Mouse (Mus musculus): ENCODE measurements around the gene C77080.

Gene C77080

GRCm38 (mm10) chr4:129261196-129261595 is at the start of gene C77080:
TSS of gene C77080 (minus strand) at chr4:129261404.
- no peak for DNase-seq (ENCODE audit: low spot score in 2 of 2)

- DNase-seq (ENCODE audit: low spot score in 2 of 2): no peak
Measured at GRCm38 (mm10) chr4:129307936-129308335, 46.7 kb upstream of the C77080 start.

GRCm38 (mm10) chr4:129304306-129304705 is 43.1 kb upstream of the C77080 start:
- DNase-seq (ENCODE audit: low spot score in 2 of 2): no peak

GRCm38 (mm10) chr4:129303816-129304215 is 42.6 kb upstream of the C77080 start:
- DNase-seq (ENCODE audit: low spot score in 2 of 2): no peak

GRCm38 (mm10) chr4:129303401-129303800 is 42.2 kb upstream of the C77080 start:
- DNase-seq (ENCODE audit: low spot score in 2 of 2): no peak

GRCm38 (mm10) chr4:129299121-129299520 is 37.9 kb upstream of the C77080 start:
- no peak for DNase-seq (ENCODE audit: low spot score in 2 of 2)

GRCm38 (mm10) chr4:129297724-129298123 is 36.5 kb upstream of the C77080 start:
- no peak for DNase-seq (ENCODE audit: low spot score in 2 of 2)

- DNase-seq (ENCODE audit: low spot score in 2 of 2): no peak
Measured at GRCm38 (mm10) chr4:129296066-129296465, 34.9 kb upstream of the C77080 start.

- no peak for DNase-seq (ENCODE audit: low spot score in 2 of 2)
Measured at GRCm38 (mm10) chr4:129295188-129295587, 34.0 kb upstream of the C77080 start.

GRCm38 (mm10) chr4:129293702-129294101 is 32.5 kb upstream of the C77080 start:
- DNase-seq (ENCODE audit: low spot score in 2 of 2): no peak

GRCm38 (mm10) chr4:129292831-129293230 is 31.6 kb upstream of the C77080 start:
- DNase-seq (ENCODE audit: low spot score in 2 of 2): no peak

GRCm38 (mm10) chr4:129289671-129290070 is 28.5 kb upstream of the C77080 start:
- DNase-seq (ENCODE audit: low spot score in 2 of 2): no peak

GRCm38 (mm10) chr4:129288067-129288466 is 26.9 kb upstream of the C77080 start:
- no peak for DNase-seq (ENCODE audit: low spot score in 2 of 2)

- no peak for DNase-seq (ENCODE audit: low spot score in 2 of 2)
Measured at GRCm38 (mm10) chr4:129287472-129287981, 26.3 kb upstream of the C77080 start, which contains the start of gene Sync. TSS of gene Sync (plus strand) at chr4:129287617.

- DNase-seq (ENCODE audit: low spot score in 2 of 2): no peak
Measured at GRCm38 (mm10) chr4:129286683-129287471, 25.7 kb upstream of the C77080 start.

- no peak for DNase-seq (ENCODE audit: low spot score in 2 of 2)
Measured at GRCm38 (mm10) chr4:129286001-129286682, 24.9 kb upstream of the C77080 start.

GRCm38 (mm10) chr4:129284685-129285084 is 23.5 kb upstream of the C77080 start:
- DNase-seq (ENCODE audit: low spot score in 2 of 2): no peak

GRCm38 (mm10) chr4:129283226-129283625 is 22.0 kb upstream of the C77080 start:
- no peak for DNase-seq (ENCODE audit: low spot score in 2 of 2)

- DNase-seq (ENCODE audit: low spot score in 2 of 2): no peak
Measured at GRCm38 (mm10) chr4:129282786-129283185, 21.6 kb upstream of the C77080 start.

- DNase-seq (ENCODE audit: low spot score in 2 of 2): peak; percentile 82 to 89
Measured at GRCm38 (mm10) chr4:129276453-129276865, 15.3 kb upstream of the C77080 start.

- no peak for DNase-seq (ENCODE audit: low spot score in 2 of 2)
Measured at GRCm38 (mm10) chr4:129272756-129273046, 11.5 kb upstream of the C77080 start.

- DNase-seq (ENCODE audit: low spot score in 2 of 2): no peak
Measured at GRCm38 (mm10) chr4:129271991-129272755, 11.0 kb upstream of the C77080 start.

Measured in frontal cortex, postnatal 10 days (tissue).